Mouse (Mus musculus) thymus, postnatal 25 days (tissue): Measurements from ENCODE around the gene Tnpo1.
"Not testable (repeated sequence)": the region's sequence is repeated elsewhere in the genome, so short reads cannot be mapped to it uniquely, and the experiment has no call there.

Source experiments
- DNase-seq: peaks from one replicate; pipeline ENCODE4 v3.0.0; 2022

The Tnpo1 gene

DNA sequence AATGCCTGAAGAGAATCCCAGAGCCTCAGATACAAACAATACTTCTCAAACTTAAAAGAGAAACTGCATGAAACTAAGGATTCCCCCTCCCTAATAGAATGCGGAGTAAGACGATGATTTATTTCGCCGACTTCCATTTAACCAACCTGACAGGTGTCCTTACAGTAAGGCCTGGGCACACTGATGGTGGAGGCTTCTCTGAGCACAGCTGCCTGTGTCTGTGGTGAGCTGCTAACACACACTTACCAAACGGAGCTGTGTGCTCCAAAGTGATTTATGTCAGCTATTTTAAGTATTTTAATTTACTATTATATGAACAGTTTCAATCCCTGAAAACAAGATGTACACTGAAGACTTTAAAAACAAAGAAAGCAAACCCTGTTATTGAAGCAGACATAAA lies 42.4 kb downstream of the Tnpo1 start:
- DNase-seq, result no peak

DNA sequence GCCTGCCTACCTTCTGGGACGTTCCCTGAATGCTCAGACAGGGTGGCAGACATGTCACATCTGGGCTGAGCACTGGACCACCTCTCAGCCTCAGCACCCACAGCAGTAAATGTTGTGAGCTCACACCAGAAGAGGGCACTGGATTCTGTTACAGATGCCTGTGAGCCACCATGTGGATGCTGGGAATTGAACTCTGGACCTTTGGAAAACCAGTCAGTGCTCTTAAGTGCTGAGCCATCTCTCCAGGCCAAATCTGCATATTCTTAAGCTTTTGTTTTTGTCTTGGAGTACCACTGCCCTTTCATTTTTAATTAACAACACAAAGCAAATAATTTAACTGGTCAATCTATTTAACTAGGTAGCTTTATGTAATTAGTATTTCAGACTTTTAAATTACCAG lies 44.2 kb downstream of the Tnpo1 start:
- no peak for DNase-seq

DNA sequence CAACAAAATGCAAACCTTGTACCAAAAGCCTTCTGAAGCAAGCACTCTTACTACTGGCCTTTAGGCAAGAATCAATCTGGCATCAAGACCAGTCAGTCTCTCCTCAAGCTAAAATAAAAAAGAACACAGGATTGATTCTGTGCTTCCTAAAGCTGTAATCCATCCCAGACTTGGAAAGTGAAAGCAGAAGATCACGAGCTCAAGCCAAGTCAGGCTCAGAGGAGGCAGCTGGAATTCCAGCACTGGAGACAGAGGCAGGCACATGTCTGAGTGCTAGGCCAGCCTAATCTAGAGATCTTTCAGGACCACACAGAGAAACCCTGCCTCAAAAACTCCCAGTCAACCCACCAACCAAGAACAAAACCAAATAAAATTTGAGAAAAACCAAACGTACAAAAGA lies 45.8 kb downstream of the Tnpo1 start:
- no peak for DNase-seq

DNA sequence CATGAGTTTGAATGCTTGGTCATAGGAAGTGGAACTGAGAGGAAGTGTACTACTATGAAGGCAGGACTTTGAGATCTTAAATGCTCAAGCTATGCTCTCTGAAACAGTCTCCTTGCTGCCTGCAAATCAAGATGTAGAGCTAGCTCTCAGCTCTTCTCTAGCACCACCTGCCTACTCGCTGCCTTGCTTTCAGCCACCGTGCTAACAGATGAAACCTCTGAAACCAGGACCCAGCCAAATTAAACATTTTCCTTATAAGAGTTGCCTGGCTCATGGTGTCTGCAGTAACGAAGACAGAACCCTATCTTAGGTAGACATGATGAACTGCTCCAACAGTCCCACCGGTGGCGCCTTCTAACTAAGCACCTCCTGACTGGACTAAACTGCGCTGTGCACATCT lies 46.8 kb downstream of the Tnpo1 start:
- DNase-seq, result no peak

DNA sequence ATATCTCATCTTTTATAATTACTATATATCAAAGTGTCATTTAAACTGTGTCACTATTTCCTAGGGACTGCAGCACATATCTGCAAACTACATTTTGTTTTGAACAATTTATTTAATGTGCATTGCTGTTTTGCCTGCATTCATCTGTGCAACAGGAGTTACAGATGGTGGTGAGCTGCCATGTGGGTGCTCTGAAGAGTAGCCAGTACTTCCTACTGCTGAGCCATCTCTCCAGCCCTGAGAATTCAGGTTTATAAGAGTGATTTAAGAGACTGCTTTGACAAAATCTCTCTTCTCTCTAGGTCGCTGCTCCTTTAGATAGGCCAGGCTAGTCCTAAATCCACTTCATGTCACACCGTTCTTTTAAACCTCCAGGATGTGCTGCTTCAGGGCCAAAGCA lies 49.0 kb downstream of the Tnpo1 start:
- DNase-seq, result no peak

DNA sequence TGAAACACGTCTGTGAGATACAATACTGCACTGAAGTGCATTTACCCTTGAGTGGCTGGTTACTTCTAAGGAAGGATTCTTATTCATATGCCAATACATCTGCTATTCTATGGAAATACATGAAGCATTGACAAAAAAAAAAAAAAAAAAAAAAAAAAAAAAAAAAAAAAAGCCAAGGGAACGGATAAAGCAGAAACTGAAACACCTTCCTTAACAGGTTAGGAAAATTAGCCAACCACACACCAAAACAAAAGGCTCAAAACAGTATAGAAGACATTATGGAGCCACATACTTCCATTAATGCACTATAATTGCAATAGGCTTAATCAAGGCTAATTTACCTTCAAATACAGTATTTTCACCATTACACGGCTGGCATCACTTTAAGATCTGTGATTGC lies 51.5 kb downstream of the Tnpo1 start:
- no peak for DNase-seq

DNA sequence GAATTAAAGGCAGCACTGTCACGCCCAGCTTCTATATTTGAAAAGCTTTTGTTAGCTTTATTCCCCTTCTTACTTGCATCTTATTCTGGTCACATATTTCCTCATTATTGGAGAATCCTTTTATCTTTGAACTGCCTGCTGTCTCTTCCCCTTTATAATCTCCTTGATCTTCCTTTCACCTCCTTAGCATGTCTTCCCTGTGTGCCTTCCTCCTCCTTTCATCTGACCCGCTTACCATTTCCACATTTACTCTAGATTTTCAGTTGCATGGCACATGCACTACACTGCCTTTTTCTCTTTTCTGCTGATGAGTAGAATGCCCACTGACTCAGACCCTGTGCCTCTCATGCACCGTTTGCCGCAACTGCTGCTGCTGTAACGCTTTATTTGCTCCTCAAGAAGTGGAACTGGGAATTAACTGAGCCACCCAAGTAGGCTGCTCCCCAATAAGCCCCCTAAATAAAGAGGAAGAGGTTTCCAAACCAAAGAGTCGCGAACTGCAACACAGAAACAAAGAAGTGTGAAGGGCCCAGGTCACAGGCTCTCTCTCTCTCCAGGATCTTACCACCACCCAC lies 53.8 kb downstream of the Tnpo1 start:
- DNase-seq, result no peak

DNA sequence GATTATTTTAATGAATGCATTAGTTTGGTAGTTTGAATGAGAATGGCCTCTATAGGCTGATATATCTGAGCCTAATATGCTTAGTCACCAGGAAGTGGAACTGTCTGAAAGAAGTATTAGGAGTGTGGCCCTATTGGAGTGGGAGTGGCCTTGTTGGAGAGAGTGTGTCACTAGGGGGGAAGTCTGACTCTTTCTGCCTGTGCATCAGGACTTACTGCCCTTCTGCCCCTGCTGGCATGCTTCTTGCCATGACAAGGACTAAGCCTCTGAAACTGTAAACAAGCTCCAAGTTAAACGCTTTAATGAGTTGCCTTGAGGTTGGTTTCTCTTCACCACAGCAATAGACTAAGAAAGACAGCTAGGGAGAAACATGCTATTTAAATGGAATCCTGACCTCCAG lies 54.9 kb downstream of the Tnpo1 start:
- DNase-seq, result no peak

DNA sequence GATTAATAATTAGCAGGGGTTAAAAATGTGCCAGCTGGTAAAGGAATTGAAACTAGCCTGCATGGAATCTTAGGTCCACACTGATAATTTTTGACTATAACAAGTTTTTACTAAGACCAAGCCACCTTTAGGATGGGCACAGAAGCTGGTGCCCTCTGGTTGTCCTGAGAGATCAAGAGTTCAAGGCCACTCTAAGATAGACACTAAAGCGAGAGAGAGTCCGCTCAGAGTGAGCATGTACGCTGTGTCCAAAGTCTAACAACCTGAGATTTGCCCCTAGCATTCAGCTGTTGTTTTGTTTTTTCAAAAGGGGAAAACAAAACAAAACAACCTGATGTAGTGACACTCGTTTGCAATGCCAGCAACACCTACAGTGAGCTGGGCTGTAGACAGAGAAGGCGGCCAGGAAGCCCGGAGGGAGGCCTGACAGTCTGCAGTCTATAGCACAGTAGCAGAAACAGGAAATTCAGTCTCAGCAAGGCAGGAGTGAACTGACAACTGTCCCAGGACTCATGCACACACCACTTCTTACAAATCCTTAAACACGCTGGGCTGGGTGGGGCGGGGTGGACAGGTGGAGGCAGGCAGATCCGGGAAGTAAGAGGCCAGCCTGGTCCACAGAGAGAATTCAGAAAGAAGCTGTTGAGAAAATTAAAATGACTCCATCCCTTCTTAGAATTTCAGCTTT lies 57.8 kb downstream of the Tnpo1 start:
- no peak for DNase-seq

DNA sequence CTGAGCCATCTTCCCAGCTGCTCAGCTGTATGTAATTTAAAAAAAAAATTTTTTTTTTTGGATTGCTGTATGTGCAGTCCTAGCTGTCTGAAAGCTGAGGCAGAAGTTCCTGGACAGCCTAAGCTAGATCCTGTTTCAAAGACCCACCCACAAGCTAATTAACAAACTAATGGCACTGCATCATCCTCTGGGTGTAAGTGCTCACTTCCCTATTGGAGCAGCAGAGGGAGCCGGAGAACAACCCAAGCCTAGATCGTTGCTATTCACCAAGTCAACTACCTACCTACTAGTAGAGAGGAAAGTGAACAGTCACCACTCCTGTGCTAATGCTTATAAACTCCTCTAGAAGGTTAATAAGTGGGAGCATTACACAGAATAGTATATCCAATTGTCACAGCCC lies 58.4 kb downstream of the Tnpo1 start:
- DNase-seq, result peak; percentile 47

DNA sequence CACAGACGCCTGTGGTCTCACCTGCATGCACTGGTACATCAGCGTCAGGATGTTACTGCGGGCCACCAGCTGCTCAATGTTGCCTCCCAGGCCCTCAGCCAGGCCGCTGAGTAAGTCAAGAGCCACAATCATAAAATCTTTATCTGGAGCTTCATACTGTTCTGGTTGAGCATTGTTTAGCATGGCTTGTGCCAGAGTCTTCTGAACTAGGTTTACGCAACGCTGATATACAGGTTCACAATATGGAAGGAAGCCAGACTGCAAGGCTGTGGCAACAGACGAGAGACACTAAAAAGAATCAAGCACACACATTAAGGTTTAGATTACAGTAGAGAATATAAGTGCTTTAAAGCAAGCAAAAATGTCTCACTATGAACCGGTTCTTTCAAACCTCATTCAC lies 70.9 kb downstream of the Tnpo1 start:
- DNase-seq, result no peak

DNA sequence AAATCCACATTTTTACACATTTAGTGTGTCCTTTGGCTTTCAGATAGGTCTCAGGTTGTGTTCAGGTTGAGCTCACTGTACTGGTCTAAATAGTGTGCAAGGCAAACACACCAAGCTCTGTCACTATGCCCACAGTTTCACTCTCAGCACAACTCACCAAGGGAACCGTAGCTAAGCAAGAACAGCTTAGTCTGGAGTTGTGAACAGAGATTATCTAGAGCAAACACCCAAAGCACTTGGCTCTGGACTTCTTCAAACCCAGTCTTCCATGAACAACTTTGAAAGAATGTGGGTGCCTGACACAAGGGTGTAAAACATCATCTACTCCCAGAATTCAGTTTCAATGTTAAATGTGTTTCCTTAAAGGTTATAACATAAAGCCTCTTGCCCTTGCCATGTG lies 80.4 kb downstream of the Tnpo1 start:
- no peak for DNase-seq

DNA sequence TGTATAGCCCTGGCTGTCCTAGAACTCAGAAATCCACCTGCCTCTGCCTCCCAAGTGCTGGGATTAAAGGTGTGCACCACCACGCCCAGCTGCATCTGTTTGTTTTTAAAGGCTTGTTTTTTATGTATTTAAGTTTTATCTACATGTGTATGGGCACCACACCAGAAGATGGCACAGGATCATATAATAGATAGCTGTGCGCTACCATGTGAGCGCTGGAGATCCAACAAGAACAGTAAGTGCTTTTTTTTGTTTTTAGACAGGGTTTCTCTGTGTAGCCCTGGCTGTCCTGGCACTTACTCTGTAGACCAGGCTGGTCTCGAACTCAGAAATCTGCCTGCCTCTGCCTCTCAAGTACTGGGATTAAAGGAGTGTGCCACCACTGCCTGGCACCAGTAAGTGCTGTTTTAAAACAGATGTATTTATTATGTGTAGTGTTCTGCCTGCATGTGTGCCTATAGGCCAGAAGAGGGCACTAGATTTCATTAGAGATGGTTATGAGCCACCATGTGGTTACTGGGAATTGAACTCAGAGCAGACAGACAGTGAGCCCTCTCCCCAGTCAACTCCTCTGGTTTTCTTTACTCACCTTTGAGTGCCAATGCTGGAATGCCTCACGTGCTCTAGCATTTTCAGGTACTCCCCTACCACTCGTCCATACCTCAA lies 89.6 kb downstream of the Tnpo1 start:
- DNase-seq, result no peak

DNA sequence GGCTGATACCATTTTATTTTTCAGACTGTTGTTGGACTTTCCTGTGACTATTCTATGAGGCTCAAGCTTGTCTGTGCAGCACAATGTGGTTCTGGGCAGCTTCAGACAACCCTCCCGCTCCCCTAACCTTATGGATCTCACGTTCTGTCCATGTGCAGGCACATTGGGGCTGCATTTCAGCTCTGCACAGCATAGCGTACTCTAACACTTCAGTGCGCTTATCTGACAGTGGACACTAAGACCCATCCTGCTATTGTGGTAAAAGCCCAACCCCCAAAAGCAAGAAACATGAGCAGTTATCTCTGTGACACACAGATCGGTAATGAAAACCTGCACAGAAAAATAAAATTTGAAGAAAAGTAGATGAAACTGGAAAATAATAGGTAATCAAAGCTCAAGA lies 90.4 kb downstream of the Tnpo1 start:
- DNase-seq, result no peak

DNA sequence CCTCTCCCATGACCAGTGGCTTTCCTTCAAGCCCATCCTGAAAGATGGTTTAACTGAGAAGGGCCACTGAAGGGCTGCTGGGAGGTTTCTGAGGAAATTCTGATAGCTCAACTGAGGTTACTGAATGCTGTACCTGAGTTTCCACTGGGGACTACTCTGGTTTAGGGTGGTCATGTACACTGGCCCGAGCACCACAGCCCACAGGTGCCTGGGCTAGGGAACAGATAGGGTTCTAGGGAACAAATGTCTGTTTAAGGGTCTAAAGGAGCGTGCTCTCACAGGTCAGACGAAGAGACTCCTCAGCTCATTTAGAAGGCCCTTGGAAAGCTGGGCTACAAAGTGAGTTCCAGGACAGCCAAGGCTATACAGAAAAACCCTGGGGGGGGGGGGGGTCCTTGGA lies 91.5 kb downstream of the Tnpo1 start:
- no peak for DNase-seq

DNA sequence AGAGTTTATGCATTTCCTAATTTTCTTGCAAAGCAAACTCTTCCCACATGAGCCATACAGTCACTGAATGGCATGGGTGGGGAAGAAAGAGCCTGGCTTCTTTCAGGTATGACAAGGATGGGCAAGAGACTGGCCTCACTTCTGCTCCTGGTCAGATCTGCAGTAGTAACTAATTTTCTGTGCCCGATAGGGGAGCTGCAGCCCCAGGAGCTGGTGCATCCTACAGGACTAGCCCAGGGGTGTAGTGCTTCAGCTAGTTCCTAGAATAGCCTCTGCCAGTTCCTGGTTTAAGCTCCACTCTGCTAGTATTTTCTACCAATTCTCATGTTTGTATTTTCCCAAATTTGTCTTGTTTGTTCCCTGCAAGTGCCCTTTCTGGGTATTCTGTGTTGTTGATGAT lies 92.0 kb downstream of the Tnpo1 start:
- no peak for DNase-seq

DNA sequence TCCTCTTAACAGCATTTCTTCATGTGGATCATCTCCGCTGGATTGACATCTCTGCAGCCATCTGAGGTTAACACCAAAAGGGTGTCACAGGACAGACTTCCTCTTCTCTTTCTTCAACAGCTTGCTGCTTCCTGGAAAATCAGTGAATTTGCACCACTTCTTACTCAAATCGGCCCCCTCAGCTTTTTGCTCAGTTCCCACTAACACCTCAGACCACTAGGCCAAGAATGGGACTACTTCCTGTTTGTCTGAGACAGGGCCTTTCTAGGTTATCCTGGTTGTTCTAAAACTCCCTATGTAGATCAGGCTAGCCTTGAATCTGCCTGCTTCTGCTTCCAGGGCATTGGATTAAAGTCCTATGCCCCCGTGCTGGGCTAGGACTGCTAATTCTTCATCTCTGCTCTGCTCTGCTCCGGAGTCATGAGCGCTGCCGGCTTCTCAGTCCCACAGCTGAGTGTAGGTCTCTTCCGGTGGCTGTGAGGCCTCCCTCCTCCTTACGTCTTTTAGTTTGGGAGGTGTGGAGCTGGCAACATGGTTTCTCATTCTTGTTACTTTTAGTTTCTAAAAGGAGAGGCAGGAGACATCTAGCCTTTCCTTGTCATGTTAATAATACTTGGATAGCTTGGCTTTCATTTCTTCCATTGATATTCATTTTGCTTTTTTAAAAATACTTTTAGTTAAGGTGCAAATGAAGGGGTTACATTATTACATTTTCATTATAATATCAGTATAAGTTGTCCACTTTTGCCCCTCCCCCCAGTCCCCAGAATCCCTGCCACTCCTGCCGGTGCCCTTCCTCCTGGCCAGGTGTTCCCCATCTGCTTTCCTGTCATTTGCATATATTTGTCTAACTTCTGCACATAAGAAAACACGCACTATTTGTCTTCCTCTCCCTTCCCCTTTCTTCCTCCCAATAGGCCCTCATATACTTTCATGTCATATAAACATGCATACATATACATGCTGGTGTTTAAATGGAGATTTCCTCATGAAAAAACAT lies 93.4 kb downstream of the Tnpo1 start:
- no peak for DNase-seq

DNA sequence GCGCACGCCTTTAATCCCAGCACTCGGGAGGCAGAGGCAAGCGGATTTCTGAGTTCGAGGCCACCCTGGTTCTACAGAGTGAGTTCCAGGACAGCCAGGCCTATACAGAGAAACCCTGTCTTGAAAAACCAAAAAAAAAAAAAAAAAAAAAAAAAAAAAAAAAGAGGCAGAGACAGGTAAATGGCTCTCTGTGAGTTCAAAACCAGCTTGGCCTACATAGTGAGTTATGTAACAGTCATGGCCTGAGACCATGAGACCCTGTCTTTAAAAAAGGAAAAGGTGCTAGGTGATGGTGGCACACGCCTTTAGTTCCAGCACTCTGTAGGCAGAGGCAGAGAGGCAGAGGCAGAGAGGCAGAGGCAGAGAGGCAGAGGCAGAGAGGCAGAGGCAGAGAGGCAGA lies 97.2 kb downstream of the Tnpo1 start:
- not testable (repeated sequence) for DNase-seq

DNA sequence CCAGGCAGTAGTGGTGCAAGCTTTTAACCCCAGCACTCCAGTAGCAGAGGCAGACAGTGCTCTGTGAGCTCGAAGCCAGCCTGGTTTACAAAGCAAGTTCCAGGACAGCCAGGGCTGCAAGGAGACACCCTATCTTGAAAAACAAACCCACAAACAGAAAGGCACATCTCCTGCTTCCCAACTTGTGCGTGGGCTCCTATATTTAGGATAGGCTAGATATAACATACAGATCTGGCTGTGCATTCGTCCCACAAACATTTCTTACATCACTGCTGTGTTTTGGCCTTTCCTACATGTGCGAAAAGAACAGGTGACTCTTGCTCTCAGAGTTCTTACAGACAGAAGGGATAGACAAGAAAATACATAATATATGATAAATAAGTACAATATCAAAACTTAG lies 100.6 kb downstream of the Tnpo1 start:
- no peak for DNase-seq

DNA sequence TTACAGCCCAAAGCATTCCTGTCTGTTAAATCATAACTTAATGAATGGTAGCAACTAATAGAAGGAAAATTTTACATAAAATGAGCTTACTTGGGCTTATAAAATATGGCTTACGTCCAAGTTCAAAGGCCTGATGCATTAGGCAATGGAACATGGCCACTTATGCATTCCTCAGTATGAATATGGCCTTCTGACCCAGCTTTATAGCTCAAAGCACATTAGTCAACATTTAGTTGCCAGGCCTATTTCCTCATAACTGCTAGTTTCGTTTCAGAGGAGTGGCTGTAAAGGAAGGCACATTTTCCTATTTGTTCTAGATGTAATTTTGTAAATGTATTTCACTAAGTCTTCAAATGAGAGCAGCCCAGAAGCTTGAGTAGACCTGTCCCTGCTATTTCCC lies 107.1 kb downstream of the Tnpo1 start:
- DNase-seq, result no peak

DNA sequence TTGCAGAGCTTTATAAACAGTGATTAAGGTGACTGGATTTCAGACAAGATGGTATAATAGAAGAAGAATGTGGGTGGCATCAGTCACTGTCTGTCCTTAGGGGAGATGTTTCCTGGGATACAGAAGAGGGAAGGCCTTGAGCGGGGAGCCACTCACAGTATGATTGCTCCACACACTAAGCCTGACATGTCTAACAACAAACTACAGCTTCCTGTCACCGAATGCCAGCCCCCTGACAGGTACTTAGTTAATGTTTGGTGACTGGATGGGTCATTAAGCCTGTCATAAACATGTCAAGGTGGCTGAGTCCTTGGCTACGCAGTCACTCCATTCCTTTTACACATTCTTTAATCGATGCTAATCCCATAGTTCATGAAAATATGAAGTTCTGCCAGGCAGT lies 108.0 kb downstream of the Tnpo1 start:
- no peak for DNase-seq

DNA sequence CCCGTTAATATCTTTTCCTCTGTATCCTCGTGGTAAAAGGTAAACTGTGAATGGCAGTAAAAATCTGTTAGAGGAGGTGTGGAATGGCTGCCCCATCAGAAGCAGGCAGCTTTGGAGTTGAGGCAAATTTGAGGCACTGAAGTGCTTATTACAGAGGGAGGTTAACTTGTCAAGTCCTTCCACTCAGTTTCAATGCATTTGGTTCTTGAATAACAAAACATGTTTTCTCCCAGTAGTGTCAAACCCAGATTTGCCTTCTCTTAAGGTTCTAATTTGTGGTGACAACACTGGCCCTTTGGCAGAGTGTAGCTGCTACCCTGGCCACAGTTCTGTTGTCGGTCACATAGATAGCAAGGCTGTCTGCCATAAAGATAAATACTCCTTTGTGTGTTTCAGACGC lies 108.4 kb downstream of the Tnpo1 start:
- DNase-seq, result no peak

DNA sequence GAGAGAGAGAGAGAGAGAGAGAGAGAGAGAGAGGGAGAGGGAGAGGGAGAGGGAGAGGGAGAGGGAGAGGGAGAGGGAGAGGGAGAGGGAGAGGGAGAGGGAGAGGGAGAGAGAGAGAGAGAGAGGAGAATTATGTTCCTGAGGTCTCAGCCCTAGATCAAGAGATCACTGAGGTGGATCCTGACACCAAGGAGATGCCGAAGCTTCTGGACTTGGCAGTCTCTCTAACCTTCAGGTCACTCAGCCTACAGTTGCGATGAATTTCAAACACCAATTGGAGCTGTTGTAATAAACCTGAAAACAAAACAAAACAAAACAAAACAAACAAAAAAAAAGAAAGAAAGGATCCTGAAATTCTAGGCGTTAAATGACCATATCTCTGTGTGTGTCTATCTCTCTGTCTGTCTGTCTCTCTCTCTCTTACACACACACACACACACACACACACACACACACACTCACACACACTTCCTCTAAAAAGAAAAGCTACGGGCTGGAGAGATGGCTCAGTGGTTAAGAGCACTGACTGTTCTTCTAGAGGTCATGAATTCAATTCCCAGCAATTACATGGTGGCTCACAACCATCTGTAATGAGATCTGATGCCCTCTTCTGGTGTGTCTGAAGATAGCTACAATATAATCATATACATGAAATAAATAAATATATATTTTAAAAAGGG lies 109.1 kb downstream of the Tnpo1 start:
- DNase-seq, result not testable (repeated sequence)
